Mouse (Mus musculus) kidney, adult 9 months (tissue): ENCODE data around the gene Pin1.
"Not testable (repeated sequence)": the region's sequence is repeated elsewhere in the genome, so short reads cannot be mapped to it uniquely, and the experiment has no call there.

Source experiments
- DNase-seq: peaks from one replicate; pipeline ENCODE4 v3.0.0; 2022

Gene Pin1

DNA sequence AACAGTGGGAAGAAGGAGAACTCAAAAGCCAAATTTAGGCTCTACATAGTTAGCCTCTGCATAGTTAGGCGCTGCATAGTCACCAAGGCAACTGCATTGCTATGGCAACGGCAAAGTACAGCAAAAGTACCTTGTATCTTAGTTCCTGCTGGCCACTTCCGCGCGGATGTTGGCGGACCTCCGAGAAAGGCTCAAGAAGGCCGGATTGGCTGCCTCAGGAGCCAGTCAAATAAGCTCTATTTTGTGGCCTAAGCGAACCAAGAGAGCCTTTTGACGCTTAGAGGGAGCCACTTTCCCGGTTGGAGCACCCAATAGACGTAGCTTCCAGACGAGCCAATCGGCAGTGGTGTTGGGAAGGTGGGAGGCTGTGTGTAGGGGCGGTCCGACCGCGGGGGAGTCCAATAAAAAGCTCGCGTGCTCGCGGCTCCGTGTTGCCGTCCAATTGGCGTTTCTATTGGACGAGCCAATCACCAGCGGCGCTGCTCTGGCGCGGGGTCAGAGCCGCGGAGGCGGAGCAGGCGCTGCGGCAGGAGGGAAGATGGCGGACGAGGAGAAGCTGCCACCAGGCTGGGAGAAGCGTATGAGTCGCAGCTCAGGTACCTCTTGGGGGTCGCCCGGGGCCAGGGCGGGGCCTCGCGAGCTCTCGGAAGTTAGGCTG lies at the start of gene Pin1:
Pin1 (plus strand) TSS at position 494 of the 658 bp plus-strand sequence.
- peak; percentile 100 for DNase-seq

DNA sequence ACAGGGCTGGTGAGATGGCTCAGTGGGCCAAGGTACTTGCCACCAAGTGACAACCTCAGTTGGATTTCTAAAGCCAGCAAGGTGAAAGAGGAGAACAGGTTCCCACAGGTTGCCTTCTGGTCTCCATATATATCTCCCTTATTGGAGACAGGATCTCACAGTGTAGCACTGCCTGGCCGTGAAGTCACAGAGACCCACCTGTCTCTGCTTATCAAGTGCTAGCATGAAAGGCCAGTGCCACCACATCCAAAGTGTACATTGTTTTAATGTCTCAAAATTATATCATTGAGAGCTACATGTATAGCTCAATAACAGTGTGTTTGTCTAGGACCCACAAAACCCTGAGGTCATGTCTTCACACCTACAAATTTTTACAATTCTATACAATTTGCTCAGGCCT lies 45.6 kb upstream of the Pin1 start:
- DNase-seq, result no peak

DNA sequence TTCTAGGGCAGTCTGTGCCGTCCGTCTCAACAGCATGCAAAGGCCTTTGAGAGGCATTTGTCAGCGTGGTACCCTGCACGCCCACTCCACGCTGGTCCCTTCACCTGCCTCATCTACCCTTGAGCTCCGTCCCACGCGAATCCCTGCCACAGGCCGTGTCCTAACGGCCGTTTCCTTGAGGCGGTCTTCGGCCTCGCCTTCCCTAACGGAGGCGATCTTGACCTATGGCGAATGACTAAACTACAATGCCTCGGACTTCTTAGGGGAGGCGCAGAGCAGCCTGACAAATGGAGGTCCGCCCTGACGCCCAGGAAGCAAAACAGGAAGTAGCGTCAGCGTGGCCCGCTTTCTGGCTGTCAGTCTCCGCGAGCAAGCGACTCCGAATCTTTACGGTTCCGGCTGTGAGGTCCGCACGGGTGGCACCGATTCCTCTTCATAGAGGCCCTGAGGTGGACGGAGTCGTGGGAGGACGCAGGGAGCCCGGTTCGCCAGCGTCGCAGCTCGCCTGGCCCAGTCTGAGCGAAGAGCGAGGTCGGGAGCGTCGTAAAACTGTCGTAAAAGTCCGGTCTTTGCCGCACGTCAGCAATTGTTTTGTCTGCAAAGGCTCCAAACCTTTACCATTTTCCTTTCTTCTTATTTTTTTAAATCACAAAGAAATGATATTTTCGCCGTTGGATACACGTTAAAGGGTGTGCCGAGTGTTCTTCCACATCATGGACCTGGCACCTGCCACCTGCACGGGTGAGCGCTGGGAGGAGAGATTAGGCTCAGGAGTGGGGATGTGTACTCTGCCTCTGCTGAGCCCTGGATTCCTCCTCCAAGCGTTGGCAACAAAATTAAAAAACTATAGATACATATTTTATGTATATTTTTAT lies 44.6 kb upstream of the Pin1 start:
- DNase-seq, result peak; percentile 86

GRCm38 (mm10) chr9:20609831-20610464 lies 41.9 kb upstream of the Pin1 start:
- DNase-seq, result no peak

DNA sequence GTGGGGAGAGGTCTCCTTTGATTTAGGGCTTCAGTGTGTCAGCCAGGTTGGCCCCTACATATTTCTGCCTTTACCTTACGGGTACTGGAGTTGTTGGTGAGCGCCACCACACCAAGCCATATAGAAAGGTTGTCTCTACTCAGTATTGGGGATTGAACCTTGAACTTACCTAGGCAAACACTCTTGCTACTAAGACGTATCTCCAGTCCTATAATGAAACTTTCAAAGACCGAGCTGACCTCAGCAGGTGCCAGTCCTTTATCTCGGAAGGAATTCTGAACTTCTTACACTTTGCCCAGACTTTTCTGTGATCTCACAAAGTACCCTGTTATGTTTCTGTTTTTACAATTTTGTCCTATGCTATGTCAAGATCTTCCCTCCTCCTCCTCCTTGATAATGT lies 39.9 kb upstream of the Pin1 start:
- DNase-seq, result no peak

- DNase-seq, result no peak
Measured at GRCm38 (mm10) chr9:20616685-20617084, 35.2 kb upstream of the Pin1 start.

DNA sequence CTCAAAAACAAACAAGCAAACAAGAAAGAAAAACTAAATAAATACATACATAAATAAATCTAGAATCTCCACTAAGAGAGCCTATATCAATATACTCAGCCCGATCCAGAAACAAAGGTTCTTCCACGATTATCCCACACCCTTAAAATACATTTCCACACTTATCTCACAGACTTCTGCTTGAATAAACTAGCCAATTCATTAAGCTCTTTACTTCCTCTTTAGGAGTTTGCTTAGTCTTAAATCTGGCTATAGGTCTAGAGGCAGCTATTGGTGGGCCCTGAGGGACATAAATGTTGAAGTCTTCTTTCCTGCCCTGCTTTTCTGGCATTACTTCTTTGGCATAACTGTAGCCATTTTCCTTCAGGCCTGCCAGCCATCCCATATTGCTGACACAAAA lies 20.6 kb upstream of the Pin1 start:
- no peak for DNase-seq

GRCm38 (mm10) chr9:20635676-20636075 lies 16.2 kb upstream of the Pin1 start:
- not testable (repeated sequence) for DNase-seq

DNA sequence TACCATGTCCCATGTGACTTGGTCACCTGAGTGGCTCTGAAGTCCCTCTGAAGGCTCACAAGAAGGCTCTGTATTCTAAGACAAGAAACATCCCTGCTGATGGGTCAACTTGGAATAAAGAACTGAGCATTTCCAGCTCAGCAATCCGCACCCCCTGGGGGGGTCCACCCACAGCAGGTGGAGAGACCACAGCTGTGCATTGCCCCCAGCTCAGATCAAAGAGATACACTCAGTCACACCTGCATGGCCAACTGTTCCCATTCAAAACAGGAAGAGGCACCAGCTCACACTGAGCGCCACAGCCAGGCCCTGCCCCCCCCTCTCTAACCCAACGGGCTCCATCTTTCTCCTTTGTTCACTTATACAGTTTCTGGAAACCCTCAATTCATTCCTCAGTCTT lies 15.6 kb upstream of the Pin1 start:
- DNase-seq, result no peak

GRCm38 (mm10) chr9:20636790-20637189 lies 15.1 kb upstream of the Pin1 start:
- DNase-seq, result no peak

DNA sequence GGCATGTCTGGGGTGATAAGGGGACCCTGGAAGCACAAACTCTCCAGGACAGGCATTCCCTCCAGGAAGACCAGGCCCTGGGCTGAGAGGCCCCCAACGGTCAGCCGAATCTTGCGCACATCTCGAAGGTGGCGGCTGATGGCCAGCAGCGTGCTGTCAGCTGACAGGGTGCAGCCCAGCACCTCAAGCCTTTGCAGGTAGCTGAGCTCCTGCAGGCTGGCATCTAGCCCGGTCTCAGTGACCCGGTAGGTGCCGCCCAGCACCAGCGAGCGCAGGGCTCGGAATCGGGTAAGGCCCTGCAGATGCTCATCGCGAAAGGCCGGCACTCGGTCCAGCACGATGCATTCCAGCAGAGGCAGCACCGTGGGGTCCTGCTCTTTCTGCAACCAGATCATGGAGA lies 13.3 kb upstream of the Pin1 start:
- no peak for DNase-seq

DNA sequence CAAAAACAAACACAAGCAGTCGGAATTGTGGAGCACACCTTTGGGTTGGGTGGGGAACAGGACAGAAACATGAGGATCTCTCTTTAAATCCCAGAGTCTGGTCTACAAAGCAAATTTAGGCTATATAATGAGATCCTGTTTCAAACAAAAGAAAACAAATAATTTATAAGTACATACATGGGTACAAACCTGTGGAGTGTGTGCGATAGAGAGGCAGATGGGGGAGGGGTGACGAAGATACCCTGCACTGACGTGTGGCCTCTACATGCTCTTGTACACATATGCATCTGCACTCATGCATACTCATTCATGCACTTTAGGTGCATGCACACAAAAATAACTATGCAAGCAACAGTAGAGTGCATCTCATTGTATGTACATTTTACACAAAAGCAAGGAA lies 12.4 kb upstream of the Pin1 start:
- no peak for DNase-seq

- no peak for DNase-seq
Measured at GRCm38 (mm10) chr9:20641501-20641900, 10.4 kb upstream of the Pin1 start.

GRCm38 (mm10) chr9:20642101-20642895 lies 9.6 kb upstream of the Pin1 start, which contains the start of gene Ubl5:
Gene Ubl5 (plus strand): TSS chr9:20642878.
- DNase-seq, result peak; percentile 80

DNA sequence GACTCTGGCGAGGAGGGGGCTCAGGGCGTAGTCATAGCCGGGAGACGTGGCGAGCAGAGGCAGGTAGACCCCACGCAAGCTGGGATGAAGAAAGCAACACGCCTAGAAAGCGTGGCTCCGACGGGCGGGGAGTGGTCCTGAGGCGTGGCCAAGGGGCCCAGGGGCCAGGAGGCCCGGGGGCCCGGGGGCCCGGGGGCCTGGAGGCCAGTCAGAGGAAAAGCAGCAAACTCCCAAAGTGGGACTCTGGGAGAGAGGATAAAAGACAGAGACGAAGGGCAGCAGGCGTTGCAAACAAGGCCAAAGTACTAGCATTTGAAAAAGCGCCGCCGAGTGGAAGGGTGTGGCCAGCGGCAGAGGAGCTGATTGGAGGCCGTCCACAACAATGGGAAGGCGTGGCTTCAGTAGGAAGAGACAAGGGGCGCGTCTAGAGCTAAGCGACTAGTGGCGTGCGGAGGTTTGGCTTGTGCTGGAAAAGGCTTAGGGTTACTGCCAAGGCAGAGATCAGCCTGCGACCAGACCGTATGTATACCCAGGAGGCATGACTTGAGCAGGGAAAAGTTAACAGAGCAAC lies 8.9 kb upstream of the Pin1 start:
- DNase-seq, result peak; percentile 90

DNA sequence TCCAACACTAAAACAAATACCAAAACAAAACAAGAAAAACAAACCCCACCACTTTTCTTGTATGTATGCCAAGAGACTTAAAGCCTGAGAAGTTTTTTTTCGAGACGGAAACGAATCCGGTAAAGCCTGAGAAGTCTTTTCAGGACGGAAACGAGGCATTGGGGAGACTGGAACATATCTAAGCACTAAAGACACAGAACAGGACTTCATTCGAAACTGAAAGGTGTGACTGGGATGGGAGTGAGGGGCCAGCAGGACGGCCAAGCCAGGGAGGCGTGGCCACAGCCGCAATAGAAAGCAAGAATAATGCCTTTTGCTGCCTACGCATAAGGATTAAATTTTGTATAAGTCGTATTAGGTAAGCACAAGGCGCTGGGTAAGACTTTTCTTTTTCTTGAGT lies 8.1 kb upstream of the Pin1 start:
- no peak for DNase-seq

- DNase-seq, result peak; percentile 83
Measured at GRCm38 (mm10) chr9:20644360-20645081, 7.4 kb upstream of the Pin1 start, which contains the start of gene Fbxl12. Gene Fbxl12 (minus strand): TSS chr9:20644767.

DNA sequence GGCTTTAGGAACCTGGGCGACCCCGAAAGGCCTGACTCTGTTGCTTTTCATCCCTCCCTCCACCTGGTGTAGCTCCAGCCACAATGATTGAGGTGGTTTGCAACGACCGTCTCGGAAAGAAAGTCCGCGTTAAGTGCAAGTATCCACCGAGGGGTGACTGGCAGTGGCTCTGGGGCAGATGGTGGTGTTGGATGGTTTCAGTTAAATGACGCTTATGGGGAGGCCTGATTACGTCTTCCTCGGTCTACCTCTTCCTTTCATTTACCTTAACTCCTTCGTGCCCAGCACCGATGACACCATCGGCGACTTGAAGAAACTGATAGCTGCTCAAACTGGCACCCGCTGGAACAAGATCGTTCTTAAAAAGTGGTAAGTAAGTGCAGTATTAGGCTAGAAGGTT lies 6.8 kb upstream of the Pin1 start:
- peak; percentile 27 for DNase-seq

GRCm38 (mm10) chr9:20652260-20652658 lies 364 bp downstream of the Pin1 start:
- DNase-seq, result no peak

DNA sequence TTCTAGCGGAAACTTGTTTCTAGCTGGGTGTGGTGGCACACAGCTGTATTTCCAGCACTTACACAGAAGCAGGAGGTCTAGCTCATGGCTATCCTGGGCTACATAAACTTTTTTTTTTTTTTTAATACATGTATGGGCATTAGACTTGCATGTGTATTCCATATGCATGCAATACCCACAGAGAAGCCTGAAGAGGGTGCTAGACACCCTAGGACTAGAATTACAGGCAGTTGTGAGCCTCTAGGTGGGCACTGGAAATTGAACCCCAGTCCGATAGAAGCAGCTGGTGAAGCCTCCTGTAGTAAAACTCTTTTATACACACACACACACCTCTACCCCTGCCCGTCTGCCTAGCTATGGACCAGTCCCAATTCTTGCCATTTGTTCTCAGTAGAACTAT lies 2.0 kb downstream of the Pin1 start:
- DNase-seq, result no peak

DNA sequence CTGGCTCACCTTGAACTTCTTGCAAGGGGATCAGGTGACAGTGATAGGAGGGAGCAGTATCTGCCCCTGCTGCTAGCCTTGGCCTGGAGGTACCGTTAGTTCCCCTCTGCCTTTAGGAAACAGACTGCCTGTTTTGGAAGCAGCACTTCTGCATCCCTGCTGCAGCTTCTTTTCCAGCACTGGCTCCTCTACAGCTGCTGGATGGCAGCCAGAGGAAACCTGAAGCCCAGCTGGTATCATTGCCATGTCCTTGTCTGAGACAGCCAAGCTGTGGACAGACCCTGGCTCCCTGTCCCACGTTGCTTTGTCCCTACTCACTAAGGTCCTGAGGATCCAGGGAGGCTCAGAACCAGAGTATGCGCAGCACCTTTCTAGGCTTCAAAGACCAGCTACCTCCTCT lies 5.7 kb downstream of the Pin1 start:
- no peak for DNase-seq

- DNase-seq, result peak; percentile 54
Measured at GRCm38 (mm10) chr9:20662325-20662724, 10.4 kb downstream of the Pin1 start.
